Mouse (Mus musculus) left cerebral cortex, postnatal 4 days (tissue): ENCODE measurements around the gene Pomgnt2. TPM values are rescaled to one million over a fixed set of nuclear protein-coding genes. Genes with fewer than 3 reads are reported as not detected.
A peak's percentile ranks its signal among the peaks of the same experiment; 100 is the strongest.

Experiments
- DNase-seq: peaks from one replicate; pipeline ENCODE4 v3.0.0-alpha.2; 2022
- intact Hi-C: fragments of 180-260 bp; cut with DNase I; formaldehyde crosslinking; loops from one replicate; pipeline ENCODE4 v1.15.1; 2025
- total RNA-seq, 2 experiments: library from RNA; stranded (reverse); gene quantifications; 2 replicates each; pipeline ENCODE4 v1.2.3; 2021

Pomgnt2 gene
- total RNA-seq, 2 experiments from 2014 or later, result 31.5 to 35.8 TPM

DNA sequence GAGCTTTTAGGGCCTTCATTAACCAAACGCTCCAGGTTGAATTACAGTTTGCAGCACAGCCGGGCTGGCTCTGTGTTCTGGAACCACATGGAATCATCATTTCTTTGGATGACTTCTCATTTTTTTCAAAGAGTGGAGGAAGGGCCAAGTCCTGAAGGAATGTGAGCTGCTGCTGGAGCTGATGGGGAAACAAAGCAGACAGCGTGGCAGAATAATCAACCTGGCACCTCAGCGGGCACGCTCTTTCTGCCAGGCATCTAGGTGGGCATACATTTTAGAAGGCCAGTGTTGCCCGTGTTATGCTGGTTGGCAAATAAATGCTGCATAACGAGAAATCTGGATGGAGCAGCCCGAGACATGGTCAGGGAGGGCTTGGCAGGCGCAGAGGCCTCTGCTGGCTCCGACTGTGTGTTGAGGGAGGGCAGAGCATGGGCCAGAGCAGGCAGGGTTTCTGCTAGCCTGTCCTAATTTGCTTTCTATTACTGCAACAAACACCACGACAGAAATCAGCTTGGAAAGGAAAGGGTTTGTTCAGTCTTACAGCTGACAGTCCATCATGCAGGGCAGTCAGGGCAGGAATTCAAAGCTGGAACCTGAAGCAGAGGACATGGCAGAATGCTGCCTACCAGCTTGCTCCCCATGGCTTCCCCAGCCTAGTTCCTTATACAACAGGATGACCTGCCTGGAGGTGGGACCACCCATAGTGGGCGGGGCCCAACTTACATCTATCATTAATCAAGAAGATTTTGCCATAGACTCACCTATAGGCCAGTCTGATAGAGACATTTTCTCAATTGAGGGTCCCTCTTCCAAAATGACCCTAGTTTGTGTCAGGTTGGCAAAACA, 22.5 kb downstream of the Pomgnt2 start:
- intact Hi-C loops, result no loop called here
- peak; percentile 59 for DNase-seq

DNA sequence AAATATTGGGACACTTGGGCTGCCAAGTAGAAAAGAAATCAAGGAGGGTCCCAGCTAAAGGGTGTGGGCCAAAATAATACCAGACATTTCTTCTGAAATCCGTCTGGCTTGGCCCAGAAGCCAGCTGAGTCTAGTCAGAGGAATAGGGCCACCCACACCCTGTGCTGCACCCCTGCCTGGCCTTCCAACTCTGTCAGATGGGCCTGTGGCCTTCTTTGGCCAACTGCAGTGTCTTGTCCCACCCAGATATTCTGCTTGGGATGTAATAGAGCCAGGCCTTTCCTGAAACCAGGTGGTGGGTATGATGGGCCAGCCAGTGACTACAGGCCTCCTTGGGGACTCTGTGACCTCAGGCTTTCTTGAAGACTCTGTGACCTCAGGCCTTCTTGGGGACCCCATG, 23.7 kb downstream of the Pomgnt2 start:
- intact Hi-C loops, result no loop called here
- DNase-seq, result no peak

DNA sequence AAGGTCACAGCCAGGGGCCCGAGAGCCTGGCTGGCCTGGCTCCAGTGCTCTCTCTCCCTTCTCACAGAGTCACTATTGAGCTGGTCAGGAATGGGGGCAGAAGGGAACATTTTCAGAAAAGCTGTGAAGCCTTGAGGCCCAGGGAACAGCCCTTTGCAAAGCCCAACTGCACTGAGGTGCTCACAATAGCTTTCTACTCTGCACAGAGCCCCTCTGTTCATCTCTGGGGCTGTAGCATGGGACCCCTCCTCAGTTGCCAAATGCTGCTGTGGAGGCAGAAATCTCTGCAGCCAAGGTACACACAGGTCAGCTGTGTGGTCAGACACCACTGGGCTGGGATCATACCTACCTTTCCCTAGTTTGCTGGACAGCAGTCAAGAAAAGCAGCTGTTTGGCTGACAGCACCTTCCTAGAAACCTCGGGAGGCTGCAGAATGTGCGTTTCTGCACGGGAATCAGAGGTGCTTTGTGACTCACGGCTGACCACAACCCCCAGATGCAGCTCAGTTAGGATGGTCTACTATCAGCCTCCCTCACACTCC, 27.0 kb downstream of the Pomgnt2 start:
- DNase-seq, result no peak
- intact Hi-C loops, result no loop called here

DNA sequence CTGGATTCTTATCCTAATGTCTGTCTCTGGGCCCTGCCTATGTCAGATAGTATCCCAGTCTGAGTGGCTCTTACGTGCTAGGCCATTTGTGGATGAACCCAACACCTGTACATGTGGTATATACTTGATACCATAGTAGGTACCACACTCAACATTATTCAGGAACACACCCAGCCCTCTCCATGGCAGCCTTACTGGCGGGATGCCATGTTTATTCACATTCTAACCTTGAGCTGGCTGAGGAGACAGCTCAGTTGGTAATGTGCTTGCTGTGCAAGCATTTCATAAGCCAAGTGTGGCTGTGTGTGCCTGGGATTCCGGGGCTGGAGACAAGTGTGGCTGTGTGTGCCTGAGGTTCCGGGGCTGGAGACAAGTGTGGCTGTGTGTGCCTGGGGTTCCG, 28.7 kb downstream of the Pomgnt2 start:
- intact Hi-C loops, result no loop called here

DNA sequence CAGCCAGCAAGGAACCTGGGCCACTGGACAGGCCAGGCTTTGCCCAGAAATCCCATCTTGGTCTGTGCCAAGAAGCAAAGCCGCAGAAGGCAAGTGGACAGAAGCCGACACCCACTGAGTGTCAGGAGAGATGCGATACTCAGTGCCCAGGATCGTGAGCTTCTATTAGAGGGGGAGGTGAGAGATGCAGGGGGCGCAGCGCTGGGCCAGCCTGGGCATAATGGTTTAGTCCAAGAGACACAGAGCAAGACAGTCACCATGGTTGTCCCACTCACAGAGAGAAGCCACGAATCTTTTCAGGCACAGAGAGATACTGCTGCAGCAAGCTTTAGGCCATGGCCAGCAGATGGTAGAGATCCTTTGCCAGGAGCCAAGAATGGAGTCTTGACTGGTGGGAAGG, 32.0 kb downstream of the Pomgnt2 start:
- peak; percentile 46 for DNase-seq
- intact Hi-C loops, result no loop called here

More for the DNA sequence above, 28.7 kb downstream of the Pomgnt2 start:
- DNase-seq, result no peak

DNA sequence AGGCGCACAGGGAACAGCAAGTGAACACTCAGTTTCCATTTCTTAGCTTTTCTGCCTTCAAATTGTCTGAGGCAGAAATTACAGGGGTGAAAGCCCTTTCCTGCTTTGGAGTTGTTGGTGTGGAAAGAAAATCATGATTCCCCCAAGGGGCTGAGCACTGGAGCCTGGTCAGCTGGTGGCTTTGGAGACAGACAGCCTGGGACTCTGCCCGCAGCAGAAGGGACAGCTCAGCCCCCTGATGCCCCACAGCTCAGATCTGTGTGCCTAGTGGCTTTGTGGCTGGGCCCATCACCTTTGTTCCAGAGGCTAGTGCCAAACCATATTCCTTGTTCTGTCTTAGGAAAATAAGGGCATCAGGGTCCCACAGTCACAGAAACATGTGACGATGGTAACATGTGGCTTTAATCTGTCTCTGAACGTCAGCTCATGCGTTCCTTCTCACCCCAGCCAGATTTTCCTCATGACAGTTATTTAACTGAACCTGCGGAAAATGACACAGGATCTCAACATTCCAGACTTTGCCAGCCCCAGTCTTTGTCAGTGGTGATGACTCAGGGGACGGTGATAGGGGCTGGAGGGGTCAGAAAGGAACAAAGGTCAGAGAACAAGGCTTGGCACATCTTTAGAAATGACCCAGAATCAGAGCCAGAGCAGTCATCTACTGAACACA, 36.8 kb downstream of the Pomgnt2 start:
- no peak for DNase-seq
- intact Hi-C loops, result no loop called here

DNA sequence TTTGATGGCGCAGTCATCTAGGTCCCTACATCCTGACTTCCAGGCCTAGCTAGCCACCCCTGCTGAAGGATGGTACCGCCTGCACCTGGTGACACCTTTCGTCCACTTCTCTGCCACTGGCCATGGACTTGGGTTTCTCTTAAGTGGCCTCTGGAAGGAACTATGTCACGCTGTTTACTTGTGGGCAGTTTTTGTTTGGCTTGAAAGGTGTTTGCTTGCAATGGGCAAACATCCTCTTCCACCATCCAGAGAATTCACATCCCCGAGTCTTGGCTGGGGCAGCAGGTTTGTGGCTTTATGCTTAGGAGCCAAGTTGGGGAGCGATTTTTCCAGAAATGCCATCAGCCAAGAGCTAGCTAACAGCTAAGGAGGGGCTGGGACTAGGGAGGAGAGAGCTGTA, 44.3 kb downstream of the Pomgnt2 start:
- intact Hi-C loops, result no loop called here
- DNase-seq, result no peak

DNA sequence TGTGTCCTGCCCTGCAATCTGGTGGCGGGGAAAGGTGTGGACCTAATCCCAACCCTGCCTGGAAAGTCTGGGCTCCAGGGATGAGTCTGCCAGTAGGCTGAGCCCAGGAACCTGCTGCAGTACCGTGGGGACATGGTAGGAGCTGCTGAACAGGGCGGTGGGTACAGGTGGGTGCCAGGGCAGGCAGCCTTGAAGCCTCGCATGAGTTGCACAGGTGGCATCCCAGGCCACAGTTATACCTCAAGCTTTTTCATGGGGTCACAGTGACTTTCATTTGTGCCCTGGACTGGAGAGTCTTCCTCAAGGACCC, 45.8 kb downstream of the Pomgnt2 start:
- intact Hi-C loops, result no loop called here

DNA sequence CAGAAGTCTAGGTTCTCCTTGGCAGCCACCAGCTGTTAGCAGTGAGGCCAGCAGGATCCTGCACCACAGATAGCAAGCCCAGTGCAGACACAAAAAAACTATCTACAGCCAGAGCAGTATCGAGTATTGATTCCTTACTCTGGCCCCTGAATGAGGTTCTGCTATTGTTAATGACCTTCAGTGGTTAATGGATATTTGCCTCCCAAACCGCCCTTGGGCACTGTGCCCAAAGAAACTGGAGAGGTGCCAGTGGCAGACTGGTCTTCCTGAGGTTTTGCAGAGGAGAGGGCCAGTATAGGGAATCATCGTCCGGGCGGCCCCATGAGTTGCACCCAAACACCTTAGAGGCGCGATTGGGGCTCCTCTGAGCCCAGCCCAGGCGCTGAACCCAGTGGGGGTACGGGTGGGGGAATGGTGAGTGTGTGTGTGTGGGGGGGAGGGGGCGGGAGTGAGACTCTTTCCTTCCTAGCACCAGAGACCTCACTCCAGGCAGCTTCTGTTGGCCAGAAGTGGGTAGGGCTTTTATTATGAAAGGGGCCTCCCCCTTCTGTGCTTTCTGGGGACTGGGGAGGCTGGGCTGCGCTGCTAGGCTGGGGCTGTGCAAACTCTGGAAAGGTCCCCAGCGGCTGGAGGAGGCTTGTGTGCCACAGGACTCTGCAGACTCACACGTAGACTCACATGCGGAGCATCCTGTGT, 46.3 kb downstream of the Pomgnt2 start, which contains the start of gene Fam198a:
Fam198a (plus strand) TSS at position 571 of the 696 bp plus-strand sequence.
- peak; percentile 92 for DNase-seq
- intact Hi-C loops, result no loop called here

More for the DNA sequence above, 45.8 kb downstream of the Pomgnt2 start:
- DNase-seq, result no peak

DNA sequence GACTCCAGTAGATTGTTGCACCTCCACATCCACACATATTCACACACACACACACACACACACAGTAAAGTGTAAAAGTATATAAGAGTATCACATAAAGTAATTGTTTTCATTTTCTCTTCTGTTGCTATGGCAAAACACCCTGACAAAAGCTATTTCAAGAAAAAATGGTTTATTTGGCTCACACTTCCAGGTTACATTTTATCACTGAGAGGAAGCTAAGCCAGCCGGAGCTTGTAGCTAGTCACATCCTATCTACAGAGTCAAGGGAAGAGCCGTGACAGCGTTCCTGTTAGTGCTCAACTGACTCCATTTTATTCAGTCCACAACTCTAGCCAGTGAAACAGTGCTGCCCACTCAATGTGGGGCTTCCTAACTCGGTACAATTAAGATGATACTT, 48.5 kb downstream of the Pomgnt2 start:
- intact Hi-C loops, result no loop called here
- no peak for DNase-seq

DNA sequence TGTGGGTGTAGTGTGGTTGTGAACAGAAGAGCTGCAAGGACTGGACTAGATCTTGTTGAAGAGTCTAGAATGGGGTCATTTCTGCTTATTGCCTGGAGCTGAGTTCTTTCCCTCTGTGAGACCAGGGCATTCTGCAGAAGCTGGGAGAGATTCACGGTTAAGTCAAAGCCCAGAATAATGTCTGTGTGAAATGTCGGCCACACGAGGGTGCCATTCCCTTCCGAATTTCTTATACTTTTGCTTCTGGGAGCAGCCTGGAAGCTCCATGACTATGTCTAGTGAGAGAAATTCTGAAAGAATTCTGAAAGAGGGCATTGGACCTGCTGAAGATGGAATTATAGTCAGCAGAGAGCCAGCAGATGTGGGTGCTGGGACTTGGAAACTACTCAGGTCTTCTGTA, 49.1 kb downstream of the Pomgnt2 start:
- DNase-seq, result peak; percentile 74
- intact Hi-C loops, result loop anchor here (2.0 kb wide), 1 partner anchor 37 kb away; no protein-coding TSS in a partner anchor

DNA sequence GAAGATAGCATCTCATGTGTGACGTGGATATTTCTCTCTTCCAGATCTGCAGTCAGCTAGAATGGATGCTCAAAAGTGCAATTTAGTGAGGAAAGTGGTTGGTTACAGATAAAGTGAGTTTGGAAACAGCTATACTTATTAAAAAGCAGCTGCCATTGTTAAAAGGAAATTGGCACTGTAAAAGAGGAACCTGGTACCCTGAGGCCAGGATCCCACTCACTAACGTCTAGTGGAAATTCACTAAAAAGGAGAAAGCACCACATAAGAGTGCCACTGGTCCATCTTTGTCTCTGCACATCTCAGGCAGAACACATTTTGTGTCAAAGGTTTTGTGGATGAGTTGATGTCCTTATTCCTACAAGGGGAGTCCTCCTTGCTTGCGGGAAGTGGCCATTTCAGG, 53.3 kb downstream of the Pomgnt2 start:
- no peak for DNase-seq
- intact Hi-C loops, result no loop called here

DNA sequence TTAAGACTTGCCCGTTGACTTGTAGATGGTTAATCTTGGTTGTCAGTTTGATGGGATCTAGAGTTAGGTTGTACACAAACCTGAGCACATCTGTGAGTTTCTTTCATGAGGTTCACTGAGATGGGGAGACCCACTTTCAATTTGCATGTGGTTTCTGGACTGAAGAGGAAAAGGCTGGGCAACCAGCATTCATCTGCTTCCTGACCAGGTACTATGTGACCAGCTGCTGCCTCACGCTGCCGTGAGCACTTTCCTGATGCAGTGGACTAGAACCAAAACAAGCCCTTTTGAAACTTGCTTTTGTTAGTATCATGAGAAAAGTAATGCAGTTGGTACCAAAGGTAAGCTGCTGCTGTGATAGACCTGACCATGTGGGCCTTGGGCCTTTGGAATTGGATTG, 53.9 kb downstream of the Pomgnt2 start:
- intact Hi-C loops, result no loop called here
- DNase-seq, result no peak

DNA sequence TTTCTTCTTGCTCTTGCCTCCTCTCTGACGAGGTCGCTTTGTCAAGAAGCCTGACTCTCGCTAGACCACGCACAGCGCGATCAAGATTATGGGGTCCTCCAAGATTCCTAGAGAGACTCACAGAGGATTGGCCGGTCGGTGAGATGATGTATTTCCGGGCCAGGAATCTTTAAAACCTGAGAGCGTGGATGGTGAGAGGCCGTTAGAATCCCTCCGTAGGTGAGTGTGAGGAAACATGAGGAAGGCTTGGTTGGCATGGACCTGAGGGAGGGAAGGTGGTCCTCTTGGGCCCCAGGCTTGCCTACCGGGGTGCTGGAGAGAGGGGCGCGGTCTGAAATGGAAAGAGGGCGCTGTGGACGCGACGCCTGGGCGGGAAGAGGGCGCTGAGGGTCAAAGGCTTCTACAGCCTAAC, 59.0 kb downstream of the Pomgnt2 start:
- intact Hi-C loops, result no loop called here

DNA sequence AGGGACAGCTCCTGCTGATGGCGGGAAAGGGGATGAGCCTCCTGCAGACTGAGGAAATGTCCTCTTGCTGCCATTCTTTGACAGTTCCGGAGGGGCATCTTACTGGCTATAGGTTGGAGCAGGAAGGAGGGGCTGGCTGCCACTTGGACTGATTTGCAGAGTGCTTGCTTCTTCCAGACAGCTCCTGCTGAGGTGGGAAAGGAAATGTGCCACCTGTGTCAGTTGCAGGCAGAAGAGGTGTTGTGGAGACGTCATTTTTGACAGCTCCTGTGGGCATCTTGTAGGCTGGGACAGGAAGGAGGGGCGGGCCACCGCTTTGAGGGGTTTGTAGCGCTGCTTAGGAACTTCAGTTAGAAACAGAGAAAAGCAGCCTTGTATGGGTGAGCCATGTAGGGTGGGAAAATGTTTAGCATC, 59.5 kb downstream of the Pomgnt2 start:
- intact Hi-C loops, result no loop called here
- no peak for DNase-seq

More for the DNA sequence above, 59.0 kb downstream of the Pomgnt2 start:
- DNase-seq, result no peak

DNA sequence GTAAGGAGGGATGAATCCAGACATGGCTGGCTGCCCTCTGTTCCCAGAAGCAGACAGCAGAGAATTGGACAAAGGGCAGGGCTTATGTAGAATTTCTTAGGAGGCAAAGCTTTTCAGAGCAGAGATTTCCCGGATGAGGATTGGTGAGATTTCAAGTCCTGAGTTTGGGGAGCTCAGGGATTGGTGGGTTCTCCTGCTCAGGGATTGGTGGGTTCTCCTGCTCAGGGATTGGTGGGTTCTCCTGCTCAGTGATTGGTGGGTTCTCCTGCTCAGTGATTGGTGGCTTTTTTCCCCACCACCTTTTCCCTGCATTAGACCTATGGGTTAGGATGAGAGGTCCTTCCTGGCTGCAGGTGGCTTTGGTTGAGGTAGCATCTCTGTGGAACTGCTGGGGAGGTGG, 60.0 kb downstream of the Pomgnt2 start:
- DNase-seq, result no peak
- intact Hi-C loops, result no loop called here

DNA sequence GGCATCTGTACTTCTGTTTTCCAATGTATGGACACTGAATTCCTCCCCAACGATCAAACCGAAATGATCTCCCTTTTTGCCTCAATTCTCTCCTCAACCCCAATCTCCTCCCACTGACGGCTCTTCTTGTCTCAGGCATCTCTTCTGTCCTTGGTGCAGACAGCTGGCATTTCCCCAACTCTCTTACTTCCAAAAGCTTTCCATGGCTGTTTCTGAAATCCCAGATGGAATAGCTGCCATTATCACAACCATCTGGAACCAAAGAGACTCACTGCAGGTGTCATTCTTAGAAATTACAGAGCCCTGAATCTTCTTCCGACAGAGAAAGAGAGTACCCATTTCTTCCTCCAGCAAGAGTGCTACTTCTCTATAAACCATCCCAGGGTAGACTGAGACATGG, 62.1 kb downstream of the Pomgnt2 start:
- no peak for DNase-seq
- intact Hi-C loops, result no loop called here
